Comparison of ENCODE assay signal across 12 mouse cellular contexts in the genomic region with DNA sequence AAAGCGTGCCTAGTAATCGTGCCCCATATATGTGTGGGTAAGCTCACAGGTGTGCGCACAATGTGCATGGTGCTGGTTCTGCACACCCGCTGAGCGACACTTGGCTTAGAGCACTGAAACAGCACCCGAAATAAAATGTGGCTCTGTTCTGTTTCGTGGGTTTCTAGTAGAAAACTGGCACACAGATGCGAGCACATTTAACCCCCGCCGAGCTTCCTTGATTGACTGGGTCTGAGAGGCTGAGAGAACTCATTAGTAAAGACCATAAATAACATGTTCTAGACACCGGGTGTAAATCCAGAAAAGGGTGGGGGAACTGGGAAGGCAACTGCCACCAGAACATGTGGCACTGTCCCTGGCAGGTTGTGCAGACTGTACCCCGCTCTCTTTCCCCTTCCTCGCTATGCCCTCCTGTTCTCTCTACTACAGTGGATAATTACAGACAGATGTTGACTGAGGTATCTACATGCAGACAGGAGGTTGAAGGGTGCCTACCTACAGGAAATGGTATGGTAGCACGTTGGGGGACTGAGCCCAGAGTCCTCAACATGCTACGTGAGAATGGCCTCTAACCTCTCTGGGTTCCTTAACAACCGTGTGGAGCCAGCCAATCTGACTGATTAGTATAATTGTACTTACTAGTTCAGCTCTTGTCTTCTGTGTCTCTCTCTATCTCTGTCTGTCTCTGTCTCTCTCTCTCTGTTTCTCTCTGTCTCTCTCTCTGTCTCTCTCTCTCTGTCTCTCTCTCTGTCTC. TPM values are rescaled to one million over a fixed set of nuclear protein-coding genes. Genes with fewer than 3 reads are reported as not detected.
DNase-seq lines count a peak whose midpoint lies in the region; ATAC-seq and TF ChIP-seq lines count a peak whose summit lies in the region.
"Had no signal": no experiment of that assay in that cellular context is flagged by ENCODE, and none has a peak within 500 bp of the region (broad histone marks: within the 10 kb centered on the region; RNA-seq: fewer than 3 reads in every experiment).

No protein-coding gene starts in this region.

- 0 out of 2 replicates have a peak overlapping the region, but pooled peaks have one; percentile 14 for H3K9ac ChIP-seq in neural tube, embryonic 15.5 days (replicated peaks)
- H3K9ac ChIP-seq: liver, embryonic 13.5 days had no signal

- 22% methylated on average over 16 of the region's 16 CpGs for WGBS in cerebellum, adult 2 months
- 35% methylated on average over 16 of the region's 16 CpGs for WGBS in neural tube, embryonic 15.5 days

- peaks cover 9% of the 10 kb centered on the region; the same call in 1 of the 2 replicates for H3K4me1 ChIP-seq in cerebellum, adult 2 months (ENCODE audit: control insufficient read depth, insufficient read depth, low read length)
- peaks cover 11% of the 10 kb centered on the region for H3K4me1 ChIP-seq in neural tube, embryonic 15.5 days
- H3K4me1 ChIP-seq: liver, embryonic 13.5 days; midbrain, embryonic 10.5 days had no signal

- no peaks in the 10 kb centered on the region for H3K9me3 ChIP-seq in neural tube, embryonic 15.5 days (replicated peaks)
- H3K9me3 ChIP-seq: liver, embryonic 13.5 days; midbrain, embryonic 10.5 days had no signal

- peak; percentile 77 for ATAC-seq in neural tube, embryonic 15.5 days (ENCODE audit: low FRiP score)

- H3K36me3 ChIP-seq in neural tube, embryonic 15.5 days = no peaks in the 10 kb centered on the region
- H3K36me3 ChIP-seq: liver, embryonic 13.5 days; midbrain, embryonic 10.5 days had no signal

- peak overlapping the region; percentile 29; the same call in 1 of the 2 replicates for H3K4me3 ChIP-seq in layer of hippocampus, adult 2 months
- peak overlapping the region; percentile 51 for H3K4me3 ChIP-seq in cerebellum, adult 2 months (replicated peaks; ENCODE audit: insufficient read depth, low read depth, low read length)
- H3K4me3 ChIP-seq in neural tube, embryonic 15.5 days (replicated peaks) = no peak overlapping the region
- H3K4me3 ChIP-seq: liver, embryonic 13.5 days; midbrain, embryonic 10.5 days had no signal

- H3K27me3 ChIP-seq in cerebellum, adult 2 months (ENCODE audit: control insufficient read depth, insufficient read depth, low read length) = no peaks in the 10 kb centered on the region; the same call in 1 of the 2 replicates
- H3K27me3 ChIP-seq in neural tube, embryonic 15.5 days (replicated peaks) = no peaks in the 10 kb centered on the region

- peak; percentile 54 for DNase-seq in layer of hippocampus, adult 2 months (ENCODE audit: low spot score in 2 of 2)
- no peak for DNase-seq in layer of hippocampus, postnatal 25 days (ENCODE audit: extremely low spot score in 1 of 2, low spot score in 1 of 2)
- DNase-seq in cerebellum, adult 2 months = peak; percentile 43 to 55
- DNase-seq in forelimb bud, embryonic 11.5 days (ENCODE audit: low read depth, low spot score) = peak; percentile 40
- DNase-seq in kidney, adult 9 months = no peak
- DNase-seq in adipocyte (ENCODE audit: low spot score) = no peak
- DNase-seq: adrenal gland, postnatal 36 days; kidney, adult 11 months; liver, embryonic 13.5 days had no signal

- H3K27ac ChIP-seq in layer of hippocampus, adult 2 months = peak overlapping the region; percentile 51; the same call in 1 of the 2 replicates
- no peak overlapping the region for H3K27ac ChIP-seq in cerebellum, adult 2 months (ENCODE audit: insufficient read depth, low read length)
- H3K27ac ChIP-seq in neural tube, embryonic 15.5 days (replicated peaks) = no peak overlapping the region
- H3K27ac ChIP-seq: liver, embryonic 13.5 days; midbrain, embryonic 10.5 days had no signal

- peak overlapping the region; percentile 32 for H3K4me2 ChIP-seq in neural tube, embryonic 15.5 days
- H3K4me2 ChIP-seq: liver, embryonic 13.5 days had no signal

- TF ChIP-seq POLR2A in cerebellum, adult 2 months (IDR thresholded peaks at IDR 0.05; ENCODE audit: borderline replicate concordance, insufficient read depth, low read length) = no peak

- no peak for TF ChIP-seq CTCF in layer of hippocampus, adult 2 months (conservative IDR thresholded peaks at IDR 0.05)
- no peak for TF ChIP-seq CTCF in cerebellum, adult 2 months (IDR thresholded peaks at IDR 0.05; ENCODE audit: borderline replicate concordance, insufficient read depth, low read depth, low read length)

RNA-seq across cellular contexts. Expression of gene Mrgprh, which starts 3.4 kb away (rescaled TPM):
- under 1 TPM in 1 of 2 experiments, not detected in 1; 0.25 TPM for total RNA-seq in layer of hippocampus, adult 2 months (2021)
- total RNA-seq in layer of hippocampus, postnatal 25 days (2021) = under 1 TPM in 1 of 2 experiments, not detected in 1; 0.12 TPM
- 0.51 and 0.62 TPM in 2 replicates for polyA plus RNA-seq in cerebellum, adult 2 months (2012; rRNA removed)
- not detected in 2 replicates for polyA plus RNA-seq in neural tube, embryonic 15.5 days (2015; fragmentation: Nextera tagmentation; extraction: Ambion mirVana)
- total RNA-seq: MEL had no signal
- polyA plus RNA-seq: liver, embryonic 13.5 days; midbrain, embryonic 10.5 days had no signal

RNA-seq across cellular contexts. Expression of gene Mas1, which starts 4.5 kb away (rescaled TPM):
- total RNA-seq in layer of hippocampus, adult 2 months (2021) = 10 to 100 TPM; 56.2 to 56.3 TPM
- total RNA-seq in layer of hippocampus, postnatal 25 days (2021) = 10 to 100 TPM; 49.6 to 62.9 TPM
- polyA plus RNA-seq in cerebellum, adult 2 months (2012; rRNA removed) = 0.25 and 0.44 TPM in 2 replicates
- 0.44 and 0.52 TPM in 2 replicates for polyA plus RNA-seq in neural tube, embryonic 15.5 days (2015; fragmentation: Nextera tagmentation; extraction: Ambion mirVana)
- total RNA-seq: adrenal gland, postnatal 36 days; MEL had no signal
- polyA plus RNA-seq: liver, embryonic 13.5 days had no signal

RNA-seq across cellular contexts. Expression of gene Pnldc1, which starts 37.6 kb away (rescaled TPM):
- 1 to 10 TPM; 3.9 to 6.2 TPM for total RNA-seq in layer of hippocampus, adult 2 months (2021)
- 1 to 10 TPM; 2.3 to 2.5 TPM for total RNA-seq in layer of hippocampus, postnatal 25 days (2021)
- polyA plus RNA-seq in cerebellum, adult 2 months (2012; rRNA removed) = 3.1 and 4.5 TPM in 2 replicates
- 1.0 and 1.5 TPM in 2 replicates for polyA plus RNA-seq in neural tube, embryonic 15.5 days (2015; fragmentation: Nextera tagmentation; extraction: Ambion mirVana)

RNA-seq across cellular contexts. Expression of gene Tcp1, which starts 43.0 kb away (rescaled TPM):
- 100 to 1,000 TPM; 201 to 208 TPM for total RNA-seq in layer of hippocampus, adult 2 months (2021)
- 100 to 1,000 TPM; 188 to 223 TPM for total RNA-seq in layer of hippocampus, postnatal 25 days (2021)
- polyA plus RNA-seq in cerebellum, adult 2 months (2012; rRNA removed) = 145 and 156 TPM in 2 replicates
- polyA plus RNA-seq in neural tube, embryonic 15.5 days (2015; fragmentation: Nextera tagmentation; extraction: Ambion mirVana) = 348 and 362 TPM in 2 replicates

RNA-seq across cellular contexts. Expression of gene Mrpl18, which starts 43.7 kb away (rescaled TPM):
- 10 to 100 TPM; 60.9 to 68.9 TPM for total RNA-seq in layer of hippocampus, adult 2 months (2021)
- total RNA-seq in layer of hippocampus, postnatal 25 days (2021) = 10 to 100 TPM; 58.6 to 66.1 TPM
- polyA plus RNA-seq in cerebellum, adult 2 months (2012; rRNA removed) = 80.0 and 85.6 TPM in 2 replicates
- polyA plus RNA-seq in neural tube, embryonic 15.5 days (2015; fragmentation: Nextera tagmentation; extraction: Ambion mirVana) = 136 and 146 TPM in 2 replicates

Comparison
In these comparisons a context has a peak if more than half of its experiments do, and no peak if none do; other contexts are left out.
1. DNase-seq: peak in layer of hippocampus, adult 2 months (2 of 2), cerebellum, adult 2 months (2 of 2) and forelimb bud, embryonic 11.5 days (single experiment); none in layer of hippocampus, postnatal 25 days (0 of 2), kidney, adult 9 months (single experiment) and adipocyte (single experiment).